Mouse (Mus musculus): ENCODE data around the gene Cenpa.
"Not testable (repeated sequence)": the region's sequence is repeated elsewhere in the genome, so short reads cannot be mapped to it uniquely, and the experiment has no call there.

Gene Cenpa

DNA sequence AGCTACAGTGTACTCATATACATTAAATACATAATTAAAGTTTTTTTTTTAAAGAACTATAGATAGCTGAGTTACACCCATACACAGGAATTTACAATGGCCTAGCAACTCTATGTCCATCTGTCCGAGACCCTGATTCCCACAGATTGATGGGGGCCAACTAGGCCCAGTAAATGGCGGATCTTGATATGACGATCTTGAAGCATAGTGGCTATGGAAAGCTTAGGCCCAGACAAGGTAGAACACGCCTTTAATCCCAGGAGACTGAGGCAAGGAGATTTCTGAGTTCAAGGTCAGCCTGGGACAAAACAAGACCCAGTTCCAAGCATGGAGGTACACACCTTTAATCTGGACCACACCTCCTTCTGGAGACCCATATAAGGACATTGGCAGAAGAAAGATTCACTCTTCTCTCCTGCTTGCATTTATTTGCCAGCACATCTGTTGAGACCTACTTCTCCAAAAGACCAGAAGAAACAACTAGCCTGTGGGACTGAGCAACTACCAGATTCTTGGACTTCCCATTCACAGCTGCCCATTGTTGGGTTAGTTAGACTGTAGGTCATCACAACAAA is 12.2 kb downstream of the Cenpa start:
- no peak for DNase-seq (ENCODE audit: low spot score in 2 of 2)

DNA sequence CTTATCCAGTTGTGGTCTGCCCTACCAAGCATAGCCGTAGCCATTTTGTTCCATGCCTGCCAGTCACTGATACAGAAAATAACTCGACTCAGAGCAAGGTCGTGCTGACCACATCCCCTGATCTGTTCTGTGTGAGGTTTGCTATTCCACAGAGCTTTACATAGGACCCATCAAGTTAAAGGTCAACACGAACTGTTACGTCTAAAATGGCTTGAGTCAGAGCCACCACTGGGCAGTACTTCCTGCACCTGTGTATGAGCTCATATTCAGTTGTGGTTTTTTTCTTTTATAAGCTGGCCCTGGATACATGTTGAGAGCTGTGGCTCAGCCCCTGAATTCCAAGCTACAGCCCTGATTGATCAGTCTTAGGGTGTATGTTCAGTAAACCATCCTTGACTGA is 13.0 kb downstream of the Cenpa start:
- DNase-seq (ENCODE audit: low spot score in 2 of 2): no peak

DNA sequence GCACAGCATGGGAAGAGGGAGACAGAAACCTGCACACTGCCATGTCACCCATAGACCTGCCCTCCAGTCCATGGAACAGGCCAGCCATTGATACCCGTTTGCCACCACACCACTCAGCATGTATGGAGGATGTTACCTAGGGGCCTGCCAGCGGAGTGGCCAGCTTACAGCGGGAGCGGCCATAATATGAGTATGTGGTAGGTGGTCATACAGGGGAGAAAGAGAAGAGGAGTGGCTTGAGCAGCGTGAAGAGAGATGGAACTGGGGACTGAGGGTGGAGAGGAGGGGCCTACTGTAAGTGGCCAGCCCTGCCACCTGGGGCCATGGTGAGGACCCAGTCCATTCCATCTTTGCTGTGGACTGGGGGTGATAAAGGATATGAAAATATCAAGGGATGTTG is 15.4 kb downstream of the Cenpa start:
- DNase-seq (ENCODE audit: low spot score in 2 of 2): no peak

DNA sequence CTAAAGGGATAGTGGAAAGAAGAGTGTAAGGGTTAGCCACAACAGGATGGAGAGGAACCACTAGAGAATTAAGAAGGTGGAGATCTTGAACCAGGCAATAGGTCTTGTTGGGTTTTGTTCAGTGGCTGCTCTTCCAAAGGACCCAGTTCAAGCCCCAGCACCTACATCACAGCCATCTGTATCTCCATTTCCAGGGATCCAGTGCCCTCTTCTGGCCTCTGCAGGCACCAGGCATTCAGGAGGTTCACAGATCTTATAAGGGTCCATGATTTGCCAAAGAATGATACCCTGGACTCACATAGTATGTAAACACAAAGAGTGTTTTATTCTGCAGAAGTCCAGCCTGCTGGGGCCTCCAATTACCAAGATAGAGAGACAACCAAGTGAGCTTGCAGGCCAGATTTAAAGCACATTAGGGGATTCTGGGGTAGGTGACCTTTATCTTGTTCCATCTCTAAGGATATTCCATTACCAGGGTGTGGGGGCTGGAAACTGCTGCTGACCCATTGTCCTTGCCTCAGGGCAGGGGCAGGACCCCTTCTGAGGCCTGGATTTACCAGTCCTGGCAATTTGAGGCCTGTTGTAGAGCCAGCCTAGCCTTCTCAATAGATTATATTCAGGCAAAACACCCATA is 16.5 kb downstream of the Cenpa start:
- DNase-seq (ENCODE audit: low spot score in 2 of 2): no peak

DNA sequence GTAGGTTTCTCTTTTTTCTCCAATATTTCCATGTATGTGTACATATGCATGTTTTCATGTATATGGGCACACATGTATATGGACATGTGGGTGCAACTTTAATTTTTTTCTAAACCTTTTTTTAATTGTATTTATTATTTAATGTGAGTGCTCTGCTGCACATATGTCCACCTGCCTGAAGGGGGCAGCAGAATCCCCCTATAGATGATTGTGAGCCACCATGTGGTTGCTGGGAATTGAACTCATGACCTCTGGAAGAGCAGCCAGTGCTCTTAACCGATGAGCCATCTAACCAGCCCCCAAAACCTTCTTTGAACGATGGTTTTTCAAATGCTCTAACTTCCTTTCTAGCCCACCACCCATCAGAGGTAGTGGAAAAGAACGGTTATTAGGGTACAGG is 17.4 kb downstream of the Cenpa start:
- DNase-seq (ENCODE audit: low spot score in 2 of 2): no peak

DNA sequence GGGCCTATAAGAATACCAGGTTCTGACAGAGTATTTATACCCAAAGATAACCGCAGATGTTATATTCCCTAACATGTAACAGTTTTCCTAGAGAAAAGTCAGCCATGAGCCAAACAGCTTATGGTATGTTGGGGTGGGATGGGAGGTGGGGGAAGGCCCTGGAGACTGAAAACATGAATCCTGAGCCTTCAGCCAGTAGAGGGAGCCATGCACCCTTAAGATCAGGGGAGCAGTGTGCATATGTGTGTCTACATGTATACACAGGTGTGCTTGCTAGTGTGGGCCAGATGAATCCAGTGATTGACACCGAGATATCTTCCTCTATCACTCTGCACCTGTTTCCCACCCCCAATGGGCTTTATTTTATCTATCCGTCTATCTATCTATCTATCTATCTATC is 20.2 kb downstream of the Cenpa start:
- no peak for DNase-seq (ENCODE audit: low spot score in 2 of 2)

DNA sequence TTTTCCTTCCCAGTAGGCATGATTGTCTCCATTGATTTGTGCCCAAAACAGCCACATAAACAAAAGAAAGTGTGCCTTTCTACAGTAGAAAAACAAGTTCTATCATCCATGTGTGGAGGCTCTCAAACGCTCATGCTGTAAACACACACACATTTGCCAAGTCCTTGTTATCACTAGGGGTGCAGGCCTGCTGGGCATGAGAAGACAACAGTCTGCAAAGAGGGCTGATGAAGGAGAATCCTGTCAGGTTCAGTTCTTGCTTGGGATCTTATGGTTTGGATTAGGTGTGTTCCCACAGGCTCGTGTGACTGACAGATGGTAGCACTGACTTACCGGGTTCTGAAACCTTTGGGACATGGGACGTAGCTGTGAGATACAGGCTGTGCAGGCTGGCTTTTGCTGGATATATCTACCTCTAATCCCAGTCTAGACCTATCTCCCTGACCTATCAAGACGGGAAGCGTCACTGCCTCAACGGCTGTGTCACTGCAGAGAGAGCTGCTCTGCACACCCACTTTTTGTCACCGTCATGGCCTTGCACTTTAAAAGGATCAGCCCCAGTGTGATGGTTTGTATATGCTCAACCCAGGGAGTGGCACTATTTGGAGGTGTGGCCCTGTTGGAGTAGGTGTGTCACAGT is 33.9 kb downstream of the Cenpa start:
- no peak for DNase-seq (ENCODE audit: low spot score in 2 of 2)

DNA sequence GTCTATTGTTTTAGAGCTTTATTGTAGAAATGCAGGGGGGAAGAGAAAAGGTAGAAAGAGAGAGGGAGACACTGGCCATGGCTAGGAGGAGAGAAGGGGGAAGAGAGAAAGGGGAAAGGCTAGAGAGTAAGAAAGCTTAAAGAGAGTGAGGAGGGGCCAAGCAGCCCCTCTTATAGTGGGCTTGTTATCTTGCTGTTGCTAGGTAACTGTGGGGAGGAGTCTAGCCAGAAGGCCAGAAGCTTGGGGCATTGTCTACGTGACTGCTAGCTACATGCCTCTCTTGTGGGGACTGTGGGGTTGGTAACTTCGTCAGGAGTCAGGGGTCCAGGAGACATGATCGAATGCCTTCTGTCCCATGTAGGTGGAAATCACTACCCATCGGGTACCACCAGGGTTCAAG is 34.8 kb downstream of the Cenpa start:
- DNase-seq (ENCODE audit: low spot score in 2 of 2): not testable (repeated sequence)

DNA sequence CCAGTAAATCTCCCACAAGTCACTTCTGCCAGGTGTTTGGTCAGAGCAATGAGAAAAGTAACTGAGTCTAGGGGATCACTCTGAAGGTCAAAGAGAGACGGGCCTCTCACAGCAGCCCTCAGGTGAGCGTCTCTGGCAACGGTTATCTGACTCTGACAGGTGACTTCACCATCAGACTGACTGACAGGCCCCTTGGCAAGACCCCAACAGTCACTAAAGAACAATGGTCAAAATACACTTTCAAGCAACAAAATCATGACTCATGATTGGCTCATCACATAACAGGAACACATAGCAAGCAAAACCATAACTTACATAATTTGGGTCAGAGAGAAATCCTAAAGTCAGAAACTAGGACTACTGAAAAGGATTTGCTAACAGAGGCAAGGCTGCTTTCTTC is 35.3 kb downstream of the Cenpa start:
- no peak for DNase-seq (ENCODE audit: low spot score in 2 of 2)

DNA sequence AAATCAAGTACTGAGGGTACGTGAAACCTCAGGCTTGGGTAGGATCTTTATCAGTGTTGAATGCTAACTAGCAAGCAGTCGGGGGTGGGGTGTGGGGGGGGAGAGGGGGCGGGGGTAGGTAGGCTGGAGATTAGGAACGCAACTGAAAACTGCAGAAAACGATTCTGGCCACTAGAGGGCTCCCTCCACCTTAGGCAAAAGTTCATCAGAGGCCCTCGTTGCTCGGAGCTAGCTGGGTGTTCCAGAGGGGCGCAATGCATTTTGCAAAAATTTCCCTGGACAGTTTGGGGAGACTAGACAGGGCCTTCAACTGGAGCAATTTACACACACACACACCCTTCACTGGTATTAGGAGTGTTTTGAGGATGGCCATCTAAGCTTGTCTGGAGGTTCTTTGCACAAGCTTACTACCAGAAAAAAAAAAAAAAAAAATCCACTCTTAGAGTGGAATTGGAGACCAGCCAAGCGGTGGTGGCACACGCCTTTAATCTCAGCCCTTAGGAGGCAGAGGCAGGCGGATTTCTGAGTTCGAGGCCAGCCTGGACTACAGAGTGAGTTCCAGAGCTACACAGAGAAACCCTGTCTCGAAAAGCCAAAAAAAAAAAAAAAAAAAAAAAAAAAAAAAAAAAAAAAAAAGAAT is 43.3 kb downstream of the Cenpa start:
- peak; percentile 64 to 75 for DNase-seq (ENCODE audit: low spot score in 2 of 2)

DNA sequence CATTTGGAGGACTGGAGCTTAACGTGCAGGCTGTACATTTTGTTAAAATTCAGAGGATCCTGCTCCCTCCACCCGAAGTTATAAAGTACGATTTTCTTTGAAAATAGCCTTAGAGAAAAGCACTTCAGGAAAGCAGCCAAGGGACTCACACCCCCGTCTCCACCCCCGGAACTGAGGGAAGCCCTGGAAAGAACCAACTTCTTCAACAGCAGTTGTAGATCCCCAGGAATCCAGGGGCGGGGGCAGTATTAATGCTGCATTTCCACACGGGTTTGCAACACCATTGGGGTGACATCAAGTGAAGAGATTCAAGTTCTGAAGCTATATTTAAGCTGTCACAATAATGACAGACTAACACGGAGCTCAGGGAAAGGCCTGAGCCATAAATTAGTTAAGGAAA is 43.9 kb downstream of the Cenpa start:
- peak in 1 of 2 experiments; percentile 56 for DNase-seq (ENCODE audit: low spot score in 2 of 2)

DNA sequence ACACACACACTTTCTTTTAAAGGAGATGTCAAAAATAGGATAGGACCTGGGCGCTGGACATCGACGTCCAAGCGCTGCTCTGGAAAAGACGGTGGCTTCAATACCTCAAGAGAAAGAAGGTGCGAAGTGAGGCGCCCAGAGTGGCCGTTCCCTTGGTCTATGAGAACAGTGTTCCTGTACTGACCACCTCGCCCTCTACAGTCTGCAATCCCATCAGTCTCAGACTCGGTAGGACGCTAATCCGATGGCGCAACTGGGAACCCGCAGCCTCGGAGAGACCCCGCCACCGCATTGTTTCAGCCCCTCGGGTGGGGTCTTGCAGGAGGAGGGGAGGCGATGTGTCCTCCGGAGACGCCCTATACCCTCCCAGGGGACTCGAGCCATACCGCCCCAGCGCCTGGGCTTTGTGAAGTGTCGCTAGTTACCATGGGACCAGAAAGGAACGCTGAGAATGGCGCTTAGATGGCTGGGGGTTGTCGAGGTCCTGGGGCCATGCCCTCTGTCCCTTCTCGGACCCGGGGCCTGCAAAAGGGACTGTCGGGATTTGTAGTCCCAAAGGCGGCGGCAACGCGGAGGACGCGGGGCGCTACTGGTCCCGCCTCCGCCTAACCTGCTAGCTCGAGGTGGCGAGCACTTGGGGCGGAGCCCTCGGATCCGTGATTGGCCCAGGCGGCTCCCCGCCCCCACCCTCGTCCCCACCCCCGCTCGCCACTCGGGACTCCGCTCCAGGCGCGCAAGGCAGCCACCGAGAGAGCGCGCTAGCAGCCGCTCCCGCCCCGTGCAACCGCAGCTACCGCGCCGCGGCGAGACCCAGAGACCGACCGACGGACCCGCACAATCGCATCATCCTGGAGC is 44.8 kb downstream of the Cenpa start, which contains the start of gene Dpysl5:
TSS of gene Dpysl5 (plus strand) at position 418 of the 855 bp plus-strand sequence.
- peak; percentile 45 to 63 for DNase-seq (ENCODE audit: low spot score in 2 of 2)

DNA sequence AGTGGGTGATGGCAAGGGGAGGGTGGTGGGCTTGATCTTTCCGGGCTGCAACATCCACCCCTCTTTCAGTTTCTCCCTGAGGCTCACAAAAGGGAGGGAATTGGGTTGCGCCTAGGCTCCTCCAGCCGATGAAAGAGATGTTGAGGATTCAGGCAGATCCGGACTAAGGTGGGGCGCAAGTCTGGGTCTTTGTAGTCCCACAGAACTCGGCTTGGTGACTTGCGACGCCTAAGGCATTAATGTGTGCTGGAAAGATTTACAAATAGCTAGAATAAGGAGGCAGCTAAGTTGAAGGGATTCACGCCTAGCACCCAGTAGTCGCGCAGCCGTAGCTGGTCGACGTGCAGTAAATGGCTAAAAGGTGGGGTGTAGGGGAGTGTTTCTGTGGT is 45.4 kb downstream of the Cenpa start:
- no peak for DNase-seq (ENCODE audit: low spot score in 2 of 2)

DNA sequence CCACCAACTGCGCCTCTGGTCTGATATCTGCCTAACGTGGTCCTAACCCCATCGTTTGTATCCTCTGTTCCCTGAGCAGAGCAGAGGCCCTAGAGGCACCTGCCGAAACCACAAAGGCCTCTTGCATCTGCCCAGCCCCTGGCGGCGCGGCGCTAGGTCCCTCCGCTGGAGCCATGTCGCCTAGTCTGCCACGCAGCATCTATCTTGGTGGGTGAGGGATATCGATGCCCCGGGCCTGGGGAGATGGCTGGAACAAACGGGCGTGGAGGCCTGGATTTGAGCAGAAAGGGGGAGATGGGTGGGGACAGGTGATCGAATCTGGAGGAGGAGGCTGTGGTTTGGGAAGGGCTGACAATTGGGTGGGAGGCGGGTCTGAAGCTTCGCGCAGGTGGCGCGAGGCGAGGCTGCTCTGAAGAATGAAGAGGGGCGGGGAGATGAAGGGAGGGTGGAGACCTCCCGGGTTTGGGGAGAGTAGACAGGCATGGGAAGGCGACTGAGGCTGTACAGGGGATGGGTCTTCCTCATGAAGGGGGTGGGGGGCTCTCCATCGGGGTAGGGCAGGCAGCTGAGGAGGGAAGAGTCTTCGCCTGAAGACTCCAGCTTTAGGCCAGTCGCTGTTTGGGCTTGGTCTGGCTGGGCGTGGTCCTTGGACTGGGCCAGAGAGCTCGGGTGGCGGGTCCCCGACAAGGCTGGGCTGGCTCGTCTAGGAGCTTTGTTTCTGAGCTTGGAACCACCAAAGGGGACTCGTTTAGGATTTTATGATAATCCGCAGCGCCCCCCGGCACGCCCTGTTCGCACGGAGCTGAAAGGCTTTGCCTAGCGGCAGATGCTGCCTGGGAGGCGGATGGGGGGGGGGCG is 46.1 kb downstream of the Cenpa start:
- DNase-seq (ENCODE audit: low spot score in 2 of 2): no peak

DNA sequence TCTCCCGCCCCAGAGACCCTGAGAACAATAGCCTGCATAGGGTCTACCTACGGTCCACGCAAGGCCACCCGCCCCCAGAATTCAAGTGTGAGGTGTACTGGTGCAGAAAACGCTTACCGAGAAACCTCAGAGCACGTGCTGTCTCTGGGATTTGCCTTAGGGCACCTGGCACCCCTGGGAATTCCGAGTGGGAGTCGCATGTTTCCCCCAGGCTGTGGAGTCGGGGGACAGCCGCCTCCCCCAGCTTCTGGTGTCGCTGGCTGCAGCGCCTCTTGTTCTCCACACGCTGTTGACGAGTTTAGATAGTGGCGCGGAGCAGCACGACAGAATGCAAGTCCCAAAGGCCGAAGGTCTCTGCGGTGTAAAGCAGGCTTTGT is 46.7 kb downstream of the Cenpa start:
- no peak for DNase-seq (ENCODE audit: low spot score in 2 of 2)

DNA sequence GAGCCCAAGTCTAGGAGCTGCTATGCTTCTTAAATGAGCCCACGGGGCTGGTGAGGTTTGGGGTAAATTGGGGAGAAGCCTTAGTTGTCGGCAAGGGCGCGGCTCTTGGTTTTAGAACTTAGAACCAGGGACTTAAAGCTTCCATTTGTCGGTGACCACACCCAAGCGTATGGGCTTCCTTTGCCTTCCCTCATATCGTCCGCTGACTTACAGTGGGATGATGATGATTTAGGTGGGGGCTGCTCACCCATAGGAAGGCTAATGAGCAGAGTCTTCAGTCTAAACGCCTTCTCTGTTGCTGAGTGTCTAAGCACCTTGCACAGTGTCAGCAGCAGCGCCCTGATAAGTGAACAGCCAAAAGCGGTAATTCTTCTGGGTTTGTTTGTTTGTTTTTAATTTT is 47.1 kb downstream of the Cenpa start:
- DNase-seq (ENCODE audit: low spot score in 2 of 2): no peak

DNA sequence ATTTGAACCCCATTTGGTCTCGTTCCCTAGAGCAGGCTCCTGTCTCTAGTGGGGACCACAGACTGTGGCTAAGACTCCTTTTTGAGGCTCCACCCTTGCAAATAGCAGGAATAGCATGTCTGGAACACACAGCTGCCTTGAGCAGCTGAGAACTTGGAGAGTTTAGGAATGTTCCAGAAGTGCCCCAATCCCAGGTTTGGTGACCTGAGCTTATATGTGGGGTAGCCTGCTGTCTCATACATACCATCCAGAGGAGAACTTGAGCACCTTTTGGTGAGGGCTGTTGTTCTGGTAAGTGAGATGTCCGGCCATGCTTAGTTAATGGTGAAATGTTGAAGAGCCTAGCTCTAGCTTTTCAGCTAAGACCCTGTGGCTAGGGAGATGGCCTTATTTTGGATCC is 49.7 kb downstream of the Cenpa start:
- no peak for DNase-seq (ENCODE audit: low spot score in 2 of 2)

DNA sequence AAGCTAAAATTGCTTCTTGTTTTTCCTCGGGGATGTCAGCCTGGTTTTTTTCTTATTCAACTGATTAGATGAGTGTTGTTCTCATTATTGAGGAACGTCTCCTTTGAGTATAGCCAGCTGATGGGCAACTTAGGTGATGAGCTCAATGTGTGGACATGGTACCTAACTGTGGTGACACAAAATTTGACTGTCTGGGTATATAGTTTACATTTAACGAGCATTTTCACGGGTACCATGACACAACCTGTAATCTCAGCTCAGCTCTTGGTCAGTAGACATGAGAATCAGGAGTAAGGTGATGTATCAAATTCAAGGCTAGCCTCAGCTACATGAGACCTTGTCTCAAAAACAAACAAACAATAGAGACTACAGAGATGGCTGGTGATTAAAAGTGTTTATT is 50.9 kb downstream of the Cenpa start:
- DNase-seq (ENCODE audit: low spot score in 2 of 2): no peak

DNA sequence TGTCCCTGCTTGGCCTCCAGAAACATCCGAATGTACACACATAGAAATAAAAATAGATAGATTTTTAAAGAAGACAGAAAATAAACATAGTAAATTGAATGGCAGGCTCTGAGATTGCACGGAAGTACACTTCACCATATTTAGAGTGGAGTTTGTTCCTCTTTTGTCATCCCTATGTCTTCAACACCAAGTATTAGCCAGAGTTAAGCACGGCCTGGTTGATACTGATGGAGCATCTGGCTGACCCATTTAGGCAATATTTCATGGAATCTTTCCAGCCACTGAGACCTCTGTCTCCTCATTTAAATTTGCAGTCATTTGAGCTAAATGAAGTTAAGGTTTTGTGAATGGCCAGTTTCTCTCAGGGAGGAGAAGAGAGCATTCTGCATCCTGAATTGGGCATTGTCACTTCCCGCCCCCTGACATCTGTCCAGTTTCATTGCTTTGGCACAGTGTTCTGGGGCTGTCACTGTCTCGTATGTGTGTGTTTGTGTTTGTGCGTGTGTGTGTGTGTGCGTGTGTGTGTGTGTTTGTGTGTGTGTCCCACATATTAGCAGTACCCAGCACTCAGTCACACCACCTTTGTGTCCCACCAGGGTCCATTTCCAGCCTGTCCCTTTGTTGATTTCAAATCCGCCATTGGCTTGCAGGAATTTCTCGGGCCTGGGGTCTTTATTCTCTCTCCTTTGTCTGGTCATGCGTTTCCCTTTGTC is 51.6 kb downstream of the Cenpa start:
- no peak for DNase-seq (ENCODE audit: low spot score in 2 of 2)

DNA sequence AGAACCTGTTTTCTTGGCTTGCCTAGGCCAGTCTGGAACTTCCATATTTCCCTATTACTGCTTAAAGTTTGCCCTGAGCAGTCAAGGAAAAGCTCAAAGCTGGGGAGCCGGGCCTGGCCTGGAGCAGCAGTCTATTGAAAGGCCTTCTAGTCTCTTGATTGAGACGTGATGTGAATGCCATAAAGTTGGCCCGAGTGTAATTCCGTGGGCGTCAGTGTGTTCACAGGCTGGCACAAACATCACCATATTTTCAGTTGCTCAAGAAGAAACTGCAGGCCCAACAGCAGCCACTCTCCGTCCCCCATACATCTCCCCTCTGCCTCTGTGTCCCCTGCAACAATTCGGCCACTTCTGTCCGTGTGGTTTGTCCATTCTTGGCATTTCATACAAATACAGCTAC is 55.4 kb downstream of the Cenpa start:
- no peak for DNase-seq (ENCODE audit: low spot score in 2 of 2)
